Mouse (Mus musculus) stomach, embryonic 14.5 days (tissue): ENCODE data around the gene Ank2. TPM values are rescaled to one million over a fixed set of nuclear protein-coding genes. Genes with fewer than 3 reads are reported as not detected.

Experiments used
- ATAC-seq: fragments of 200-750 bp; cut with Nextera tagmentation; 2 replicates; pipeline ENCODE4 v1.8.0; 2017; ENCODE audit warnings: low read depth, moderate TSS enrichment; ENCODE audit not compliant: insufficient number of reproducible peaks, insufficient read depth, low FRiP score
- H3K27ac ChIP-seq: fragments of 300-500 bp; sonication (generic); 2 replicates; pipeline ENCODE4 v1.5.1; 2014; ENCODE audit warnings: mild to moderate bottlenecking, low read length, moderate library complexity, mixed read lengths
- H3K27me3 ChIP-seq: fragments of 300-500 bp; sonication (generic); 2 replicates; pipeline ENCODE4 v1.6.1; 2014; ENCODE audit warnings: low read length, control low read depth, mixed read lengths; ENCODE audit not compliant: control insufficient read depth, insufficient read depth
- H3K36me3 ChIP-seq: fragments of 300-500 bp; sonication (generic); 2 replicates; pipeline ENCODE4 v1.6.1; 2014; ENCODE audit warnings: mild to moderate bottlenecking, control low read depth, low read length, moderate library complexity, mixed read lengths; ENCODE audit not compliant: control insufficient read depth, insufficient read depth
- H3K4me1 ChIP-seq: fragments of 300-500 bp; sonication (generic); 2 replicates; pipeline ENCODE4 v1.6.1; 2014; ENCODE audit warnings: low read length, control low read depth, mixed read lengths; ENCODE audit not compliant: control insufficient read depth, insufficient read depth
- H3K4me2 ChIP-seq: fragments of 300-500 bp; sonication (generic); replicated peaks from 2 replicates; pipeline ENCODE4 v1.6.1; 2014; ENCODE audit warnings: low read depth, low read length, control low read depth
- H3K4me3 ChIP-seq: fragments of 300-500 bp; sonication (generic); 2 replicates; pipeline ENCODE4 v1.5.1; 2014; ENCODE audit warnings: low read depth, low read length, control low read depth
- H3K9ac ChIP-seq: fragments of 300-500 bp; sonication (generic); replicated peaks from 2 replicates; pipeline ENCODE4 v1.6.1; 2014; ENCODE audit warnings: low read depth, mild to moderate bottlenecking, control low read depth, low read length, moderate library complexity, mixed read lengths
- H3K9me3 ChIP-seq: fragments of 300-500 bp; sonication (generic); 2 replicates; pipeline ENCODE4 v1.6.1; 2016; ENCODE audit warnings: low read depth, low read length, control low read depth; ENCODE audit not compliant: control insufficient read depth
- WGBS: fragments of 180-500 bp; shearing (Covaris S2); extraction: QIAGEN DNeasy Blood & Tissue Kit; methylation state at CpG from one replicate; pipeline ENCODE4 v1.1.7; 2014; 5-methylcytosine and 5-hydroxymethylcytosine counted together
- polyA plus RNA-seq: library from polyadenylated mRNA; unstranded; fragments of >200 nt; fragmentation: Nextera tagmentation; extraction: Ambion mirVana; gene quantifications from 2 replicates; pipeline ENCODE4 v1.2.1, GENCODE M21; 2014

Ank2 gene
- polyA plus RNA-seq, 1 experiment from 2014 or later = 50.0 TPM

DNA sequence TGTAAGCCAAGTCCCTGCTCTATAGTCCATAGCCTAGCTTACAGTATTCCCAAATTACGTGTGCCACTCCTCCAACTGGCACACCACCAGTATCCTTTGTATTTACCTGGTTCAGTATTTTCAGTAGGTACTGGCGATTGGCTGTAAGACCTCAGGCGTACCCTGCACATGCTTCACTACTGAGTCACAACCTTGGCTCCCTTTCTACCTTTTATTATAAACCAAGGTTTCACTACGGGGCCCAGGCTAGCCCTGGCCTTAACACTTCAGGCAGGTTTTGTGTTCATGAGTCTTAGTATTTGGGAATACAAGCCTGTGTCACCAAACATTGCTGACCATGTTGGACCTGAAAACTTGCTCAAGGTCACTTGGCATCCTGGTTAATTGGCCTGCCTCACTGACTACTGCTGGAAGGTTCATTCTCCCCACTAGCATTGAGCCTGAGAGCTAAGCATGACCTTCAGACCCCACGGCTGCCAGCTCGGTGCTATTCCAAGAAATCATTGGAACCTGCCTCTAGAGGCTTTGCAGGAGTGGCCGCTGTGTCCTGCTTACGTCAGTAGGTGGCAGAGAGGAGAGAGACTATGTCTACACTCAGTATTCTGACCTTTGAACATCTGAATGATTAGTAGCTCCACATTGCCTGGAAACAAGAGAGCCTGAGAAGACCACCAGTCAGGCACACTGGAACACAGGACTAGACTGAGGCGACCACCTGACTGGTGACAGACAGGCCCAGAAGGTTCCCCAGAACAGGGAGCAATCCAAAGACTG lies 494.1 kb downstream of the Ank2 start:
- Histone ChIP-seq H3K4me2 (no peak overlapping the region), H3K36me3 (no peaks in the 10 kb centered on the region), H3K4me1 (0 out of 2 replicates have a peak, but pooled peaks cover 2% of the 10 kb centered on the region), H3K9ac (no peak overlapping the region), H3K4me3 (no peak overlapping the region), H3K9me3 (no peaks in the 10 kb centered on the region), H3K27me3 (no peaks in the 10 kb centered on the region), H3K27ac (no peak overlapping the region)
- no peak for ATAC-seq
- WGBS = 76% methylated on average over 9 of the region's 9 CpGs

DNA sequence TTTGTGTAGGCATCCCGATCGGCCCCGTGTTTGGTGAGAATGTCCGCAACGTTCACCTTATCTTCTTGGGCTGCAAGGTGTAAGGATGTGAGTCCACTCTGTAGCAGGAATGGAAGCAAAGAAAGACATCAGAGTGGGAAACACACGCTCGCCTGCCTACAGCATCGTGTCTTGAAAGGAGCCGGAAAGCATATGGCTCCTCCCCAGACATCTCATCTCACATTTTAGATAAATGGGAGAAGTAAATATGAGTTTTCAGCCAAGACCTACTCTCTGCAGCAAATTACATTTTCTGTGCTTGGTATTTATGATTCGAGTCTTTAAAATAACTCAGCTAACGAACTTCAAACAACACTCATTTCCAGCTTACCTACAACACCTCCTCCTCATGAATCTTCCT lies 495.2 kb downstream of the Ank2 start:
- WGBS = 93% methylated on average over 11 of the region's 11 CpGs
- Histone ChIP-seq H3K27ac (no peak overlapping the region), H3K4me1 (0 out of 2 replicates have a peak, but pooled peaks cover 7% of the 10 kb centered on the region), H3K9me3 (no peaks in the 10 kb centered on the region), H3K36me3 (no peaks in the 10 kb centered on the region), H3K27me3 (no peaks in the 10 kb centered on the region), H3K9ac (no peak overlapping the region), H3K4me3 (no peak overlapping the region), H3K4me2 (no peak overlapping the region)
- ATAC-seq = no peak

DNA sequence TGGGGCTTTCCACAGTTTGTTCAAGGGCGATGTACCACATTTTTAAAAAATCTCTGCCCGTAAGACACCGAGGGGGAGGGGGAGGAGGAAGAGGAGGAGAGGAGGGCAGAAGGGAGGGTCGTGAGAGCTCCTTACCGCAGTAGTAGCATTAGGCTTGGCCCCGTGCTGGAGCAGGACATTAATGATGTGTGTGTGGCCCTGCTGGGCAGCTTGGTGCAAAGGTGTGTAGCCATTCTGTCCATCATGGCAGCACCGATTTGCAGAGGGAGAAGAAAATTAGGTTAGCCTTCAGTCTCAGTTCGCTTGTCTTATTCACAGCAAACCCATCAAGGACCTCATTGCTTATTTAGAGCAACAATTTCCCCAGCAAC lies 500.4 kb downstream of the Ank2 start:
- no peak overlapping the region; the same call in 1 of the 2 replicates for H3K4me3 ChIP-seq
- 8% methylated on average over 8 of the region's 8 CpGs for WGBS
- H3K9me3 ChIP-seq = no peaks in the 10 kb centered on the region
- H3K27ac ChIP-seq = peak overlapping the region; percentile 86
- 0 out of 2 replicates have a peak, but pooled peaks cover 15% of the 10 kb centered on the region for H3K4me1 ChIP-seq
- peak overlapping the region; percentile 47 for H3K4me2 ChIP-seq
- ATAC-seq = no peak
- no peaks in the 10 kb centered on the region for H3K27me3 ChIP-seq
- no peaks in the 10 kb centered on the region for H3K36me3 ChIP-seq
- no peak overlapping the region for H3K9ac ChIP-seq

DNA sequence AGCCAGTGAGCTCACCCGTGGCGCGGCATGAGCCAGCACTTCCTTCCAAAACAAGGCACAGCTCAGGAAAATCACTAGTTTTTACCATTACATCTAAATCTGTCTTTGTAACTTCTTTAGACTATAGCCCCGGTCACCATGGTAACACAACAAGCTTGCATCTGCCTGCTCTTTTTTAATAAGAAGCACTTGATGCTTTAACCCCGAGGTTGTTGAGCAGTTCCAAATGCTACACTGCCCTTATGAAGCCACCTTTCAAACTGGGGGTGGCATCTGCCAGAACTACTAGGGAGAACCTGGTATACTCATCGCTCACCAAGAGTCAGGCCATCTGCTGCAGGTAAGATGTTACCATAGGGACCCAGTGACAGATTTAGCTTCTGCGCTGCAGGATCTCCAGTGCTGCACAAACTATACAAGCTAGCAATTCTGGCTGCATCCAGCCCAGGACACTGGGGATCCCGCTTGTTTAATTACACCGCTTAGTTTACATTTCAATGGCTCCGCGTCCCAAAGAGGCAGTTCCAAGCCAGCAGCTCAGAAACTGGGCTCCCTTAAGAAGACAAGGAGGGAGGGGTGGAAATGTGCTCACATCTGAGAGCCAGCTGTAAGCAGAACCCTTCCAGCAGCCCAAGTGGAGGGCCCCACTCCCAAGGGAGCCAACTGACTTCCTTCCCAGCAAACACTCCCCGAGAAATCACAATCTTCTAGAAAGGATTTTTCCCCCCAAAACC lies 501.0 kb downstream of the Ank2 start:
- WGBS = 13% methylated on average over 12 of the region's 12 CpGs
- Histone ChIP-seq H3K27ac (peak overlapping the region; percentile 86), H3K4me2 (peak overlapping the region; percentile 47), H3K9me3 (no peaks in the 10 kb centered on the region), H3K27me3 (no peaks in the 10 kb centered on the region), H3K36me3 (no peaks in the 10 kb centered on the region), H3K4me1 (0 out of 2 replicates have a peak, but pooled peaks cover 15% of the 10 kb centered on the region), H3K9ac (peak overlapping the region; percentile 21), H3K4me3 (peak overlapping the region; percentile 24; the same call in 1 of the 2 replicates)
- ATAC-seq = peak; percentile 80

DNA sequence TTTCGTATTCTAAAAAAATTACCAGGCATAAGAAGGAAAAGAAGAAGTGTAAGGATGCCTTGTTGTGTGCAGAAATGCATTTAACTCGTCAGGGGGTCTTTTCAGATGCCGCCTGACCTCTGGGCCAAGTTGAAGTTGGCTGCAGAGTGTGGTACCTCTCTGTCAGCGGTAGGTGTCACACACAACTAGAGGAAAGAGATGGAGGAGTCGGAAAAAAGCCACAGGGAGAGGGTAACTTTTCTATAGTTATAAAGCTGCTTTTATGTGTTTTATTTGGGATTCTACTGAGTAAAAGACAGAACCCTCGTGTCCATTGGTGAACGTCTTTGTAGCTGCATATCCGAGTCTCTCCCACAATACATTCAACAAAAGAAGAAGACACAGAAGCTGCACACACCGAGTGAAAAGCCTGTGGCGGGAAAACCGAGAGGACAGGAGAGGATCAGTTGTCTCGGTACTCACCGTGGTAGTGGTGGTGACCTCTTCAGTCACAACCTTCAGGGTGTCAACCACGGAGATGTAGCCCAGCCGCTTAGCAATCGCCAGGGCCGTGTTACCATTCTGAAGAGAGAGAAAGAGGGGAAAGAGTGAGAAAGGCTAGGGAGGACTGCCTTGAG lies 501.7 kb downstream of the Ank2 start:
- Histone ChIP-seq H3K9ac (peak overlapping the region; percentile 21), H3K9me3 (no peaks in the 10 kb centered on the region), H3K27ac (peak overlapping the region; percentile 86), H3K4me2 (peak overlapping the region; percentile 47), H3K4me3 (peak overlapping the region; percentile 24), H3K36me3 (no peaks in the 10 kb centered on the region), H3K27me3 (no peaks in the 10 kb centered on the region), H3K4me1 (0 out of 2 replicates have a peak, but pooled peaks cover 15% of the 10 kb centered on the region)
- 19% methylated on average over 17 of the region's 17 CpGs for WGBS
- ATAC-seq = peak; percentile 26; the same call in 1 of the 2 replicates

DNA sequence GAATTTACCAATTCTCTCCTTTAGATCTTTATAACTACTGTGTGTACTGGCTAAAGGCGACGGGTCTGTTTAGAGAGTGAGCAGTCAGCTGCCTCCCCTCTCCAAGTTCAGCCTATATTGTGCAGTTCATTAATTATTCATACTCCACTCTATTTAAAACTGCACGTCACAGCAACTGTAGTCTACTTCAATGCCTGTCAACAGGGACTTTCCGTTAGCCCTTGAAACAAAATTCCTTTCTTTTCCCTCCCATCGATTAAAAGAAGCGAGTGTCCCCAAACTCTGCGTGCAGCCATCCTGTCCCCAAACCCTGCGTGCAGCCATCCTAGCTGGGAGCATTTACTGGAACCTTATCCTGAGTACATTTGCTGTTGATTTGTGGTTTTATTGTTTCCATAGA lies 502.4 kb downstream of the Ank2 start:
- ATAC-seq = no peak
- H3K4me2 ChIP-seq = peak overlapping the region; percentile 47; the same call in 1 of the 2 replicates
- no peak overlapping the region for H3K27ac ChIP-seq
- 74% methylated on average over 8 of the region's 8 CpGs for WGBS
- H3K36me3 ChIP-seq = no peaks in the 10 kb centered on the region
- no peaks in the 10 kb centered on the region for H3K27me3 ChIP-seq
- no peaks in the 10 kb centered on the region for H3K9me3 ChIP-seq
- H3K9ac ChIP-seq = no peak overlapping the region
- H3K4me1 ChIP-seq = 0 out of 2 replicates have a peak, but pooled peaks cover 15% of the 10 kb centered on the region
- no peak overlapping the region for H3K4me3 ChIP-seq

DNA sequence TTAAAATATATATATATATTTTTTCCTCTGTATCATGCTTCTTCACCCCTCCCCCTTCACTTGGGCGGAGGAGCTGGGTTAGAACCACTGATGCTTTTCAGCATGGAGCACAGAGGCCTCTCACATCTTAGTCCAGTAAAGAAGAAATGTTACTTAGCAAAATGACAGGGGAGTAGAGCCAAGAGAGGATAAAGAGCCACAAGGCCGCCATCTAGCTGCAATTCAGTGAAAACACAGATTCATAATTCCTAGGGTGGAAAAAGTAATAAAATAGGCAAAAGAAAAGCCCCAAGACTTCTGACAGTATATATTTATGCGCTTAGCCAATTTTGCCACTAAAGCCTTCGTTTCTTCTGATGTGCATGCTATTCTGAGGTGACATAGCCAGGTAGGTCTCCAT lies 503.2 kb downstream of the Ank2 start:
- Histone ChIP-seq H3K36me3 (no peaks in the 10 kb centered on the region), H3K9me3 (no peaks in the 10 kb centered on the region), H3K27ac (no peak overlapping the region), H3K4me3 (no peak overlapping the region), H3K9ac (no peak overlapping the region), H3K4me1 (0 out of 2 replicates have a peak, but pooled peaks cover 15% of the 10 kb centered on the region), H3K27me3 (no peaks in the 10 kb centered on the region), H3K4me2 (no peak overlapping the region)
- no peak for ATAC-seq
- WGBS = 84% methylated on average over 4 of the region's 4 CpGs

DNA sequence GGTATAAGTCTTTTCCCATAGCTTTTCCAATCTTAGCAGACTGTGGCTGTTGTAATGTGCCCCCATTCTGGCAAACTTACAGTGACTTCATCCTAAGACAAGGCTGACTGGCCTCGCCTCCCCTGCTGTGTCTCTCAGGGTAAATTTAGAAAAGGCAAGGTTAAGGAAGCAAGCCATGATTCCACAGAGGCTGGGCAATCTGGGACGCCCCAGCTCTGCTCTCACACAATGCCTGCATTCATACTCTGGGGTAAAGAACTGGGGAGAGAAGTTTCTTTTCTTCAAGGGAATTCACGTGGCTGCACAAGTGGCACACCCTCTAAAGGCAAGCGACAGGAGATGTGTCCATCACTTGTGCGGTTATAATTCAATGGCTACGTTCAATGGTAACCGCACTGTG lies 505.0 kb downstream of the Ank2 start:
- ATAC-seq = no peak
- H3K9me3 ChIP-seq = no peaks in the 10 kb centered on the region
- H3K27me3 ChIP-seq = no peaks in the 10 kb centered on the region
- H3K36me3 ChIP-seq = no peaks in the 10 kb centered on the region
- 0 out of 2 replicates have a peak, but pooled peaks cover 11% of the 10 kb centered on the region for H3K4me1 ChIP-seq
- H3K4me2 ChIP-seq = no peak overlapping the region
- H3K27ac ChIP-seq = no peak overlapping the region
- WGBS = 77% methylated on average over 7 of the region's 7 CpGs
- no peak overlapping the region for H3K4me3 ChIP-seq
- no peak overlapping the region for H3K9ac ChIP-seq
